Mouse (Mus musculus) heart, embryonic 12.5 days (tissue): ENCODE measurements around the gene Eif2a. TPM values are rescaled to one million over a fixed set of nuclear protein-coding genes. Genes with fewer than 3 reads are reported as not detected.
"Not testable (repeated sequence)": the region's sequence is repeated elsewhere in the genome, so short reads cannot be mapped to it uniquely, and the experiment has no call there.

Experiments used
- ATAC-seq: fragments of 200-750 bp; cut with Nextera tagmentation; 2 replicates; pipeline ENCODE4 v1.8.0; 2017; ENCODE audit warnings: moderate TSS enrichment, moderate library complexity; ENCODE audit not compliant: insufficient number of reproducible peaks, low FRiP score
- H3K27ac ChIP-seq: fragments of 300-500 bp; sonication (generic); 2 replicates; pipeline ENCODE4 v1.5.1; 2016; ENCODE audit warnings: mild to moderate bottlenecking, moderate library complexity; ENCODE audit not compliant: poor library complexity, severe bottlenecking
- H3K27me3 ChIP-seq: fragments of 300-500 bp; sonication (generic); replicated peaks from 2 replicates; pipeline ENCODE4 v1.6.1; 2016; ENCODE audit warnings: mild to moderate bottlenecking, moderate library complexity
- H3K36me3 ChIP-seq: fragments of 300-500 bp; sonication (generic); 2 replicates; pipeline ENCODE4 v1.6.1; 2016; ENCODE audit warnings: mild to moderate bottlenecking, moderate library complexity
- H3K4me1 ChIP-seq: fragments of 300-500 bp; sonication (generic); replicated peaks from 2 replicates; pipeline ENCODE4 v1.6.1; 2016; ENCODE audit warnings: mild to moderate bottlenecking
- H3K4me2 ChIP-seq: fragments of 300-500 bp; sonication (generic); 2 replicates; pipeline ENCODE4 v1.6.1; 2016; ENCODE audit warnings: mild to moderate bottlenecking, moderate library complexity
- H3K4me3 ChIP-seq: fragments of 300-500 bp; sonication (generic); 2 replicates; pipeline ENCODE4 v1.5.1; 2016; ENCODE audit warnings: mild to moderate bottlenecking
- H3K9ac ChIP-seq: fragments of 300-500 bp; sonication (generic); 2 replicates; pipeline ENCODE4 v1.6.1; 2016; ENCODE audit warnings: mild to moderate bottlenecking, moderate library complexity
- H3K9me3 ChIP-seq: fragments of 300-500 bp; sonication (generic); replicated peaks from 2 replicates; pipeline ENCODE4 v1.6.1; 2016; ENCODE audit warnings: mild to moderate bottlenecking, moderate library complexity
- WGBS: fragments of 180-500 bp; shearing (Covaris S2); methylation state at CpG from one replicate; pipeline ENCODE4 v1.1.7; 2016; 5-methylcytosine and 5-hydroxymethylcytosine counted together
- polyA plus RNA-seq: library from polyadenylated mRNA; unstranded; fragments of >200 nt; fragmentation: Nextera tagmentation; extraction: Ambion mirVana; gene quantifications from 2 replicates; pipeline ENCODE4 v1.2.1, GENCODE M21; 2016

Gene Eif2a
- polyA plus RNA-seq, 1 experiment from 2014 or later: 36.5 TPM

DNA sequence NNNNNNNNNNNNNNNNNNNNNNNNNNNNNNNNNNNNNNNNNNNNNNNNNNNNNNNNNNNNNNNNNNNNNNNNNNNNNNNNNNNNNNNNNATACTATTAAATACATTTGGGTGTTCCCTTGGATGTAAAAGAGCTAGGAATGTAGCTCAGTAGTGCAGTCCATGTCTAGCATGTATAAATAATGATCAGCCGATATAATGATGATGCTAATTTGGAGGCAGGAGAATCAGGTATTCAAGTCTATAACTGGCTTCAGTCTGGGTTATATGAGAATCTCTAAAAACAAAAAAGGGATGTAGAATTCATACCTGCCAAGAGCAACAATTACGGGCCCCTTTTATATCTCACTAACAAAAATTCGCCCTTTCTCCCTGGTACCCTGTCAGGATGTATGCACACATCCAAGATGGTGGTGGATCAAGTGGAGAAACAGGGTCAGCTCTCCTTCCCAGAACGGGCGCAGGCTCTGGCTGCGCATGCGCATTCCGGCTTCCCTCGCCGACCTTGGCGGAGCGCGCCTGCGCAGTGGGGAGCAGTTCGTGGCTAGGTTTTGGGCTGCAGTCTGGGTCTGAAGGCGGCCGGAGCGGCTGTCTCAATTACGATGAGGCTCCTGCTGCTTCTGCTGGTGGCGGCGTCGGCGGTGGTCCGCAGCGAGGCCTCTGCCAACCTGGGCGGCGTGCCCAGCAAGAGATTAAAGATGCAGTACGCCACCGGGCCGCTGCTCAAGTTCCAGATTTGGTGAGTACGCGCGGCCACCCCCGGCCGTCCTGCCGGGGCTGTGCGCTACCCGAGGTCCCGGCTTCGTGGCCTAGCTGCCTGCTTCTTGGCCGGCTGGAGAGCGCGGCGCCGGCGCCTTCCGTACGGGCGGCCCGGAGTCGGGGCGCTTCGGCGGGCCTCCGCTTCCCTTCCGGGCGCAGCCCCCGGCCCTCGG is 50.8 kb downstream of the Eif2a start, which contains the start of gene Selenot:
TSS of gene Selenot (plus strand) at position 500 of the 930 bp plus-strand sequence.
- WGBS: 2% methylated on average over 56 of the region's 59 CpGs
- peak; percentile 96 for ATAC-seq
- no peaks in the 10 kb centered on the region for H3K9me3 ChIP-seq

DNA sequence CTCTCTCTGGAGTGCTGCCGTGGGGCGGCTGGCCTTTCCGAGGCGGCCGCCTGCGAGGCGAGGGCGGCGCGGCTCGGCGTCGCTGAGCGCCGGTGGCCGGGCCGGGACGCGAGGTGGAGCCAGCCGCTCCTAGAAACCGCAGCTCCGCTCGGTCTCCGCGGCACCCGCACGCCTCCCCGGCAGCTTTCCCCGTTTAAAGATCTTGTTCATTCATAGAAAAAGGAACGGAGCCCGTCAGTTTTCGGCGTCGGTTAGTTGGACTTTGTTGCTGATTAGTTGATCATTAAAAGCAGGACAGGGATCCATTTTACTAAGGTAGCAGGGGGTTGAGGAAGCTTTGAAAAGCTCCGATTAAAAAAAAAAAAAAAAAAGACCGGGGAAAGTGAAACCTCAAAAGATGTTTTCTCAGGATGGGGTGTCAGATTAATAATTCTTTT is 51.5 kb downstream of the Eif2a start:
- Histone ChIP-seq H3K36me3 (peaks cover 10% of the 10 kb centered on the region), H3K9me3 (no peaks in the 10 kb centered on the region), H3K27ac (peak overlapping the region; percentile 100), H3K27me3 (no peaks in the 10 kb centered on the region), H3K4me3 (peak overlapping the region; percentile 100), H3K9ac (peak overlapping the region; percentile 100), H3K4me1 (peaks cover 6% of the 10 kb centered on the region), H3K4me2 (peak overlapping the region; percentile 59)
- WGBS: 0% methylated on average over 36 of the region's 36 CpGs
- peak; percentile 85 for ATAC-seq

More for the DNA sequence above, 50.8 kb downstream of the Eif2a start, which contains the start of gene Selenot:
- peak within 1 kb of the TSS; percentile 100 for H3K27ac ChIP-seq
- H3K4me3 ChIP-seq: peak within 1 kb of the TSS; percentile 100
- H3K4me2 ChIP-seq: peak within 1 kb of the TSS; percentile 59
- H3K4me1 ChIP-seq: peaks cover 2% of the 10 kb centered on the region
- H3K27me3 ChIP-seq: no peaks in the 10 kb centered on the region
- H3K9ac ChIP-seq: peak within 1 kb of the TSS; percentile 100
- H3K36me3 ChIP-seq: peaks cover 10% of the 10 kb centered on the region

DNA sequence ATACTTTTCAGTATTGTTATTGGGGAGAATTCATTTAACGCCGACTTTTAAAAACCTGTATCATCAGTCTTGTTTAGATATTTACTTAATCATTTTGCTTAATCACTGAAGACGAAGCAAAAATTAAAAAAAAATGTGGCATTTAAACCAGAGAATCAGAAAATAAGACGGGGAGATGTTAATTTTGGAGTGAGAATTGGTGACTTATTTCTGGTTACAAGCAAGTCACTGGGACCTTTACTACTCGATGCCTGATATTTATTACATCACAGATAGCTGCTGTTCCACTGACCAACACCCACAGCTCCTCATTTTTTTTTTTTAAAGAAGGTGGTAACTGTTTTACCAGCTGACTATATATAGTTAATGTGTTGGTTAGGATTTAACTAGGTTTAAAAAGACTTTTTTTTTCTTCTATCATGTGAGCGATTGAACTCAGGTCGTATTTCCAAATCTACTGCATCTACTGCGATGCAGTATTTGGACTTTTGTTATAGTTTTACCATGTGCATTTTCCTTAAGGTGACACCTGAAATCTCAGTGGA is 52.0 kb downstream of the Eif2a start:
- WGBS: 24% methylated on average over 8 of the region's 8 CpGs
- no peaks in the 10 kb centered on the region for H3K27me3 ChIP-seq
- H3K4me3 ChIP-seq: peak overlapping the region; percentile 100

DNA sequence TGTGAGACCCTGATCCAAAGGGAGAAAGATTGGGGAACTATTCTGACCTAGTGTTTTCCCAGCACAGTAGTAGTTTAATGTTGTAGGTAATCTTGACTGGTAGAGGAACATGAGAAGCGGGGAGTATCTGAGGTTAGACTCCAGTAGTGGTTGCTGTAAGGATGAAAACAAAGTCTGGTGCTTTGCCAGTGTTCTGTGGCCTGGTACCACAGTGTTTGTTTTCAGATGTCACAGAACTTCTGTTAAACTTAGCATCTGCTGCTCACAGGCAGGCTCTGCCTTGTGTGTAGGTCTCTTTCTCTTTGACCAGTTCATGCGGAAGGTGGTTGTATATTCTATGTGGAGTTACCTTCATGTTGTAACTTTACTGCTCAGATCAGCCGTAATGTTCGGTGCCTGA is 55.9 kb downstream of the Eif2a start:
- Histone ChIP-seq H3K4me1 (peaks cover 18% of the 10 kb centered on the region), H3K36me3 (peaks cover 18% of the 10 kb centered on the region), H3K9me3 (no peaks in the 10 kb centered on the region), H3K27me3 (no peaks in the 10 kb centered on the region), H3K4me3 (no peak overlapping the region), H3K9ac (no peak overlapping the region), H3K27ac (no peak overlapping the region), H3K4me2 (no peak overlapping the region)
- no peak for ATAC-seq
- 89% methylated on average over 4 of the region's 4 CpGs for WGBS

More for the DNA sequence above, 52.0 kb downstream of the Eif2a start:
- ATAC-seq: no peak
- Histone ChIP-seq H3K36me3 (peaks cover 10% of the 10 kb centered on the region), H3K4me2 (peak overlapping the region; percentile 47; the same call in 1 of the 2 replicates), H3K9ac (no peak overlapping the region), H3K9me3 (no peaks in the 10 kb centered on the region), H3K27ac (no peak overlapping the region), H3K4me1 (peaks cover 11% of the 10 kb centered on the region)

DNA sequence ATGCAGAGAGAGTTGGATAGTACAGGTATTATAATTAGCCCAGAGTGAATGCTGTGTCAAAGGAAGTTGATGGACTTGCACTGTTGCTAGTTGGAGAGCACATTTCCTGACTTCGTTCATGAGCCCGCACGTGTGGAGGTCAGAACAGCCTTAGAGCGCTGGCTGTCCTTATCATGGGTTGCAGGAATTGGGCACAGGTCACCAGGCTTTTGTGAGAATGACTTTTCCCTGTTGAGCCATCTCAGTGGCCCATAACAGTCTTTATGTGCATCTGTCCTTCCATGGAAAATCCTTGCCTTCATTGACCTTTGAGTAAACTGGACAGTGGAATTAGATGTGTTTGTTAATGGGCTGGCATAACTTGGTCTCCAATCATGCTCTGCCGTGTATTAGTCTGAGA is 56.7 kb downstream of the Eif2a start:
- no peak for ATAC-seq
- Histone ChIP-seq H3K9ac (no peak overlapping the region), H3K9me3 (no peaks in the 10 kb centered on the region), H3K4me1 (peaks cover 18% of the 10 kb centered on the region), H3K27ac (no peak overlapping the region), H3K4me3 (no peak overlapping the region), H3K27me3 (no peaks in the 10 kb centered on the region), H3K36me3 (peaks cover 24% of the 10 kb centered on the region), H3K4me2 (no peak overlapping the region)
- 51% methylated on average over 5 of the region's 5 CpGs for WGBS

DNA sequence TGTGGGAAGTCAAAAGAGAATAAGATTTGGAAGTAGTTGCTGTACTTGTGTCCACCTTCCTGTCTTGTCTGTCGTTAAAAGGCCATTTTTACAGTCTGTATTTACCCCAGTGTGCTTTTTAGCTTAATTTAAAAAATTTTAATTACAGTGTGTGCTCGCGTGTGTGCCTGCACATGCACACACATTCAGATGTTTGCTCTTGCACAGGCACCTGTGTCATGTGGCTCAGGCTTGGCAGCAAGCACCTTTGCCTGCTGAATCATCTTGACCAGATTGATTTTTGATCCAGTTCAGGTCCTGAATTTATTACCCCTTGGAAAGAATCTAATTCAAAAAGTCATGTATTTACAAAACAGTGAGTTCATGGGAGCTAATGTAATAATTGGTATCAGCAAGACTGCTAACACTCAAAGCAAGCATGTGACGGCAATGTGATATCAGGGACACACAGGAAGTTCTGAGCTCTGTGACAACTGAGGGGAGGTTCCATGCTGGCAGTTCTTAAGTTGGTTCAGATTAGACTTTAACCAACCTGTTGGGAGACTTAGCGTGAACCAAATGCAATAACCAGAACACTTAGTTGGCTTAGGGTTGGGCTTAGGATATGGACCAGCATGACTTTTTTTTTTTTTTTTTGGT is 57.3 kb downstream of the Eif2a start:
- Histone ChIP-seq H3K27ac (no peak overlapping the region), H3K4me3 (no peak overlapping the region)
- no peak for ATAC-seq

DNA sequence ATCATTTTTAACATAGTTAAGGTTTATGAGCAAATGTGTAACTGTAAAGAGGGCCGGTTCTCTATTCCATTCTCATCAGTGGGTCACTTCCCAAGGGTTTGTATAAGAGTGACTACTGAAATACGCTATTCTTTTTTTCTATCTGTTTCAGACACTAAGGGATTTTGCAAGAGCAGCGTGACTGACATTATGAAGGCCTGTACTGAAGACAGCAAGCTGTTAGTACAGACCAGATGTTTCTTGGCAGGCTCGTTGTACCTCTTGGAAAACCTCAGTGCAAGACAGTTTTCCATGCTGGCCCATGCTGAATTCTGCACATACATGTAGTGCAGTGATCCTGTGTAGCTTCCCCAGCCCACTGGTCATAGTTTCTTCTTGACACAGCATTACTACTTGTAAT is 64.9 kb downstream of the Eif2a start:
- not testable (repeated sequence) for H3K9me3 ChIP-seq, H3K9ac ChIP-seq, H3K4me3 ChIP-seq, H3K4me2 ChIP-seq, H3K27me3 ChIP-seq, ATAC-seq, H3K4me1 ChIP-seq, H3K27ac ChIP-seq
- WGBS: 92% methylated on average over 4 of the region's 4 CpGs
- H3K36me3 ChIP-seq: peaks cover 48% of the 10 kb centered on the region

More for the DNA sequence above, 57.3 kb downstream of the Eif2a start:
- Histone ChIP-seq H3K4me2 (no peak overlapping the region), H3K9ac (no peak overlapping the region), H3K4me1 (peaks cover 18% of the 10 kb centered on the region), H3K27me3 (no peaks in the 10 kb centered on the region), H3K36me3 (peaks cover 30% of the 10 kb centered on the region), H3K9me3 (no peaks in the 10 kb centered on the region)
- WGBS: 79% methylated on average over 5 of the region's 5 CpGs

DNA sequence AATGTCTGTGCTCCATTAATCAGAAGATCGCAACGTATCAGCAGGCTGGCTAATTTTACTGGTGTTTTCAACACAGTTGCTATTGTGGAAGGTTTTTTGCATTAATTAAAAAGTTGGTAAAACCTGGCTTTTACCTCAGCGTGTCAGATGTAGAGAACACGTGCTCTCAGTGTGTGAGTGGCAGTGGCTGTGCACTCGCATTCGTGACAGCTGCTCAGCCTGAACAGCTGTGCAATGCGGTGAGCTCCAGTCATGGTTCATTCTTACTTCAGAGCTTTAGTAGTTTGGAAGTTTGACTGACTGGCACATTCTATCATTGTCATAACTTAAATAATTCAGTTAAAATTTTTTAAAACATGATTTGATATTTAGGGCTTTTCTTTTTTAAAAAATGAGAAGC is 67.0 kb downstream of the Eif2a start:
- H3K9me3 ChIP-seq, H3K4me3 ChIP-seq, H3K27me3 ChIP-seq, H3K27ac ChIP-seq, H3K4me2 ChIP-seq, H3K4me1 ChIP-seq, H3K9ac ChIP-seq, ATAC-seq: not testable (repeated sequence)
- 94% methylated on average over 7 of the region's 7 CpGs for WGBS
- H3K36me3 ChIP-seq: peaks cover 35% of the 10 kb centered on the region

DNA sequence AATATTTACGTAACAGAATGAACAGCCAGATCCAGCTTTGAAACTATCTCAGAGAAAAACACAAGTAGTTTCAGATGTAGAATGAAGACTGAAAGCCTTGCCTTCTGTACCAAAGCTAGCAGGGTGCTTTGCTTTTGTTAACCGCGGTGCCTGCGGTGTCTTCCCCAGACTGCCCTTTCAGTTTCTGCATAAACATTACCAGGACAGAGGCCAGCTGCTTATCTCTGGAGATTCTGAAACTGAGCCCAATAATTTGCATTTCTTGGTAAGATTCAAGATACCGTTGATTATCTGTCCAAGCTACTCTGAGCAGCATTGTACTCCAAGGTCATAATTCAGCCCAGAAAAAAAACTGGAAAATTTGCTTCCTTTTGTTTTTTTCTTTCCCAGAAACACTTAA is 68.0 kb downstream of the Eif2a start:
- Histone ChIP-seq H3K27me3 (no peaks in the 10 kb centered on the region), H3K27ac (no peak overlapping the region), H3K4me1 (no peaks in the 10 kb centered on the region), H3K4me3 (no peak overlapping the region), H3K9ac (no peak overlapping the region), H3K36me3 (peaks cover 35% of the 10 kb centered on the region), H3K9me3 (no peaks in the 10 kb centered on the region), H3K4me2 (no peak overlapping the region)
- 71% methylated on average over 5 of the region's 5 CpGs for WGBS
- no peak for ATAC-seq
